Mouse (Mus musculus) kidney, adult 2 months (tissue): ENCODE measurements at regions not wholly inside any gene's neighbourhood (a gene's known extent, or its start where the extent isn't known, plus 50 kb on each side); places are given as distances from the start of the nearest gene placed in this dataset.

Experiments
- DNase-seq: peaks from one replicate; pipeline ENCODE4 v3.0.0; 2021
- H3K27ac ChIP-seq: fragments of 200-500 bp; 2 replicates; pipeline ENCODE4 v1.5.1; 2012; ENCODE audit warnings: low read depth, low read length, control low read depth, inconsistent platforms; ENCODE audit not compliant: insufficient read depth
- H3K27me3 ChIP-seq: fragments of 200-500 bp; replicated peaks from 2 replicates; pipeline ENCODE4 v1.6.1; 2012; ENCODE audit warnings: mild to moderate bottlenecking, moderate library complexity, low read length, inconsistent platforms; ENCODE audit not compliant: control insufficient read depth, insufficient read depth
- H3K36me3 ChIP-seq: fragments of 200-500 bp; 2 replicates; pipeline ENCODE4 v1.6.1; 2012; ENCODE audit warnings: mild to moderate bottlenecking, moderate library complexity, low read length, inconsistent platforms; ENCODE audit not compliant: control insufficient read depth, insufficient read depth
- H3K4me1 ChIP-seq: fragments of 200-500 bp; 2 replicates; pipeline ENCODE4 v1.6.1; 2011; ENCODE audit warnings: low read length; ENCODE audit not compliant: control insufficient read depth, insufficient read depth
- H3K4me3 ChIP-seq: fragments of 200-500 bp; 2 replicates; pipeline ENCODE4 v1.5.1; 2011; ENCODE audit warnings: mild to moderate bottlenecking, low read depth, low read length, control low read depth; ENCODE audit not compliant: insufficient read depth
- CTCF ChIP-seq: fragments of 200-500 bp; conservative IDR thresholded peaks from 2 replicates; pipeline ENCODE4 v1.5.1; 2011; ENCODE audit warnings: low read depth, mild to moderate bottlenecking, control low read depth, low read length, moderate library complexity, mixed read lengths; ENCODE audit not compliant: insufficient read depth, insufficient read length
- POLR2A ChIP-seq: fragments of 200-500 bp; IDR thresholded peaks from one replicate; pipeline ENCODE4 v1.6.1; 2011; ENCODE audit warnings: low read depth, low read length, control low read depth
- WGBS: fragments of 180-500 bp; shearing (Covaris S2); methylation state at CpG from one replicate; pipeline ENCODE4 v1.1.7; 2018; 5-methylcytosine and 5-hydroxymethylcytosine counted together

DNA sequence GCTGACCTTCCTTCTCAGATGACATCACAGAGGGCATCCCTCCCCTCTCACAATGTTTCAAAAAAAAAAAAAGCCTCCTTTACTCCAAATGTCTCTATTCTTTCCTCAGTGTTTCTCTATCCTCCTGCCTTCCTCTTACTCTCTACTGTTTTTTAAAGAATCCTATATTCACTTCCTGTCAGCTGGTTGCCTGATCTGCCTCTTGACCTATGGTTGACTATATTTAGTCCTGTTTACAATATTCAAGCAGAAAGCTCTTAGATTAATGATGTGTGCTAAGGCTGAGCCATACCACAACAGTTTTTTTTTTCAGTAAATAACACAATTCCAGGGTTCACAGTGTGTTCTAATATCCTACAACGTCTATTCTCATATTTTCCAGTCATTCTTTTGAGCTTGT lies 133.2 kb upstream of the Ano5 start:
- H3K36me3 ChIP-seq, result no peaks in the 10 kb centered on the region
- TF ChIP-seq POLR2A, result no peak
- TF ChIP-seq CTCF, result no peak
- no peak overlapping the region for H3K4me3 ChIP-seq
- no peak overlapping the region for H3K27ac ChIP-seq
- H3K27me3 ChIP-seq, result no peaks in the 10 kb centered on the region
- no peak for DNase-seq
- 66% methylated on average over 1 of the region's 1 CpGs for WGBS
- no peaks in the 10 kb centered on the region for H3K4me1 ChIP-seq
